Comparison of ENCODE assay signal across 28 mouse cellular contexts in genomic region chr12:102207245-102207644, GRCm38 (mm10).
A peak's percentile ranks its signal among the peaks of the same experiment; 100 is the strongest.
DNase-seq lines count a peak whose midpoint lies in the region; ATAC-seq lines count a peak whose summit lies in the region.
"Had no signal": no experiment of that assay in that cellular context is flagged by ENCODE, and none has a peak within 500 bp of the region (broad histone marks: within the 10 kb centered on the region; RNA-seq: fewer than 3 reads in every experiment).

No protein-coding gene starts in this region.

- no peaks in the 10 kb centered on the region for H3K27me3 ChIP-seq in heart, embryonic 15.5 days
- no peaks in the 10 kb centered on the region for H3K27me3 ChIP-seq in limb, embryonic 13.5 days
- no peaks in the 10 kb centered on the region for H3K27me3 ChIP-seq in limb, embryonic 10.5 days (ENCODE audit: low read depth, poor library complexity, severe bottlenecking)
- no peaks in the 10 kb centered on the region for H3K27me3 ChIP-seq in embryonic facial prominence, embryonic 14.5 days (replicated peaks; ENCODE audit: control insufficient read depth, insufficient read depth, low read length)
- H3K27me3 ChIP-seq: embryonic facial prominence, embryonic 15.5 days; forebrain, embryonic 12.5 days; hindbrain, embryonic 12.5 days; lung, embryonic 15.5 days; midbrain, embryonic 12.5 days had no signal

- no peak for ATAC-seq in heart, embryonic 15.5 days (replicated peaks; ENCODE audit: insufficient number of reproducible peaks, insufficient read depth, low FRiP score, low read depth)
- no peak for ATAC-seq in limb, embryonic 13.5 days (ENCODE audit: low FRiP score, low read depth)
- ATAC-seq in embryonic facial prominence, embryonic 14.5 days (ENCODE audit: low read depth): no peak
- ATAC-seq: CD4-positive, CD25-positive, alpha-beta regulatory T cell, adult 4 months; forebrain, postnatal 0 days; intestine, postnatal 0 days had no signal

- H3K9ac ChIP-seq in heart, embryonic 15.5 days: no peak overlapping the region
- no peak overlapping the region for H3K9ac ChIP-seq in limb, embryonic 13.5 days
- H3K9ac ChIP-seq in embryonic facial prominence, embryonic 14.5 days (ENCODE audit: low read depth, low read length): no peak overlapping the region
- H3K9ac ChIP-seq: embryonic facial prominence, embryonic 15.5 days; forebrain, embryonic 12.5 days; forebrain, postnatal 0 days; hindbrain, embryonic 12.5 days; lung, embryonic 15.5 days; midbrain, embryonic 12.5 days had no signal

- no peaks in the 10 kb centered on the region for H3K9me3 ChIP-seq in heart, embryonic 15.5 days (replicated peaks)
- H3K9me3 ChIP-seq in limb, embryonic 13.5 days: no peaks in the 10 kb centered on the region
- no peaks in the 10 kb centered on the region for H3K9me3 ChIP-seq in limb, embryonic 10.5 days (replicated peaks)
- no peaks in the 10 kb centered on the region; the same call in 1 of the 2 replicates for H3K9me3 ChIP-seq in embryonic facial prominence, embryonic 14.5 days (ENCODE audit: control insufficient read depth, low read length)
- H3K9me3 ChIP-seq: embryonic facial prominence, embryonic 15.5 days; forebrain, embryonic 12.5 days; hindbrain, embryonic 12.5 days; lung, embryonic 15.5 days; midbrain, embryonic 12.5 days had no signal

- peaks cover 2% of the 10 kb centered on the region; the same call in 1 of the 2 replicates for H3K4me1 ChIP-seq in heart, embryonic 15.5 days (replicated peaks)
- H3K4me1 ChIP-seq in limb, embryonic 13.5 days: peaks cover 9% of the 10 kb centered on the region
- H3K4me1 ChIP-seq in limb, embryonic 10.5 days: peaks cover 10% of the 10 kb centered on the region
- H3K4me1 ChIP-seq in embryonic facial prominence, embryonic 14.5 days (ENCODE audit: control insufficient read depth, insufficient read depth, low read length): peaks cover 2% of the 10 kb centered on the region; the same call in 1 of the 2 replicates

- peak overlapping the region; percentile 19; the same call in 1 of the 2 replicates for H3K27ac ChIP-seq in heart, embryonic 15.5 days
- H3K27ac ChIP-seq in limb, embryonic 13.5 days: 0 out of 2 replicates have a peak overlapping the region, but pooled peaks have one; percentile 28
- no peak overlapping the region for H3K27ac ChIP-seq in limb, embryonic 10.5 days
- 0 out of 2 replicates have a peak overlapping the region, but pooled peaks have one; percentile 28 for H3K27ac ChIP-seq in embryonic facial prominence, embryonic 14.5 days (replicated peaks; ENCODE audit: low read depth, low read length)
- H3K27ac ChIP-seq: forebrain, embryonic 12.5 days; heart, adult 2 months; hindbrain, embryonic 12.5 days; lung, embryonic 15.5 days; midbrain, embryonic 12.5 days had no signal

- WGBS in heart, embryonic 15.5 days: 84% methylated on average over 7 of the region's 7 CpGs
- 91% methylated on average over 7 of the region's 7 CpGs for WGBS in limb, embryonic 13.5 days
- 91% methylated on average over 7 of the region's 7 CpGs for WGBS in limb, embryonic 10.5 days
- 77% methylated on average over 7 of the region's 7 CpGs for WGBS in embryonic facial prominence, embryonic 14.5 days

- no peaks in the 10 kb centered on the region for H3K36me3 ChIP-seq in heart, embryonic 15.5 days
- no peaks in the 10 kb centered on the region for H3K36me3 ChIP-seq in limb, embryonic 13.5 days
- H3K36me3 ChIP-seq in limb, embryonic 10.5 days: no peaks in the 10 kb centered on the region
- H3K36me3 ChIP-seq in embryonic facial prominence, embryonic 14.5 days (ENCODE audit: control insufficient read depth, insufficient read depth, low read length): no peaks in the 10 kb centered on the region
- H3K36me3 ChIP-seq: embryonic facial prominence, embryonic 15.5 days; forebrain, embryonic 12.5 days; hindbrain, embryonic 12.5 days; lung, embryonic 15.5 days; midbrain, embryonic 12.5 days had no signal

- H3K4me3 ChIP-seq in heart, embryonic 15.5 days: no peak overlapping the region
- H3K4me3 ChIP-seq in limb, embryonic 13.5 days: no peak overlapping the region
- H3K4me3 ChIP-seq in limb, embryonic 10.5 days: no peak overlapping the region
- no peak overlapping the region for H3K4me3 ChIP-seq in embryonic facial prominence, embryonic 14.5 days (ENCODE audit: low read depth, low read length)
- H3K4me3 ChIP-seq: embryonic facial prominence, embryonic 15.5 days; forebrain, embryonic 12.5 days; heart, adult 2 months; hindbrain, embryonic 12.5 days; lung, embryonic 15.5 days; megakaryocyte, embryonic 14.5 days; midbrain, embryonic 12.5 days had no signal

- H3K4me2 ChIP-seq in heart, embryonic 15.5 days: no peak overlapping the region
- H3K4me2 ChIP-seq in limb, embryonic 13.5 days (replicated peaks): no peak overlapping the region
- no peak overlapping the region for H3K4me2 ChIP-seq in embryonic facial prominence, embryonic 14.5 days (ENCODE audit: low read depth, low read length)
- H3K4me2 ChIP-seq: embryonic facial prominence, embryonic 15.5 days; forebrain, embryonic 12.5 days; hindbrain, embryonic 12.5 days; liver, embryonic 11.5 days; lung, embryonic 15.5 days; midbrain, embryonic 12.5 days had no signal

- DNase-seq in heart, postnatal 4 days: no peak
- no peak for DNase-seq in limb, embryonic 10.5 days (ENCODE audit: low spot score)
- peak; percentile 59 for DNase-seq in brain, adult 2 months (ENCODE audit: low read depth, low spot score)
- no peak for DNase-seq in embryonic facial prominence, embryonic 14.5 days (ENCODE audit: low spot score)
- no peak for DNase-seq in adrenal gland, postnatal 25 days
- DNase-seq: adrenal gland, postnatal 36 days; cerebellum, adult 2 months; cerebellum, postnatal 25 days; embryo, embryonic 11 days; forebrain, postnatal 0 days; heart, adult 2 months; kidney, adult 9 months; kidney, postnatal 10 days; lung, postnatal 36 days; right cerebral cortex, postnatal 4 days; thymus, adult 2 months; thymus, postnatal 36 days had no signal
